Mouse (Mus musculus): ENCODE results near the gene R3hdm2. TPM values are rescaled to one million over a fixed set of nuclear protein-coding genes. Genes with fewer than 3 reads are reported as not detected.

The R3hdm2 gene
- total RNA-seq, 2 experiments from 2014 or later, result 365 to 382 TPM

DNA sequence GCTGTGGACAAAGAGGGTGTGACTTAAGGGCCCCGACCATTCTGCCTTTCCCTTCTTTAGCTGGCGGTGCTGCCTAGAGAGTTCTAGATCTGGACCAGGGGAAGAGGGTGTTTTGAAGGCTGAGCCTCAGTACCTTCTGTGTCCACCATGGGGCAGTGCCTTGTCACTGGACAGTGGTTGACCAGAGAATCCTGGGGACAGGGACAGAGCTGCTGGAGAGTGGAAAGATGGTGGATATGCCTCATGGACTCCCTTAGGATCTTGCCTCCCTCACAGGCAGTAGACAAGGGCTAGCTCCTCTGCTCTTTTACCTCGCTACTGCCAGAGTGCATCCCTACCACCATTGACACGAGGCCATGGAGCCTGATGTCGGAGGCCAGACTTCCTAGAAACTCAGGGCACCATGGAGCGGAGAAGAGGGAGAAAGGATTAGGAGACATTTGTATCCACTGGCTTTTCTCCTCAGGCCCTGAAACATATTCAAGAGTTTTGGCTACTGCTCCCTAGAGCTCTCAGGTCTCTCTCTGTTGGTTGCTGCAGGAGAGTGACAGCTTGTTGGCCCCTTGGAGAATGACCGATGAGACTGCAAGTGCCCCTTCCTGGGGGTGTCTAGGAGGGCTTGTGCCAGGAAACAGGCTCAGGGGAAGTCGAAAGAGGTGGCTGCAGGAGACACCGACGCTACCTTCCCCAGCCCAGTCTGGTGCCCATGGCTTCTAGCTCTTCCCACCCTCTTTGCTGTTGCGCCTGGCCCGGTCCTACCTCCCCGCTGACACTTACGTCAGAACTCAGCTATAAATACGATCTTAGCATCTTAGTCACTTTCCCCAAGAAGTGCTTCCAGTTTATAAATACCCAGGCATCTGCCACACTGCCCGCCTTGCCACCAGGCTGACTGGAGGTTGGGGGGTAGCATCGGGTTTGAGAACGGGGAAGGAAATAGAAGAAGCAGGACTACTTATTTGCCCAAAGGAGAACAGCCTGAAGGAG lies 25.9 kb upstream of the R3hdm2 start, which contains the start of gene Inhbe:
Inhbe (minus strand) TSS at position 503 of the 987 bp plus-strand sequence.
- Histone ChIP-seq H3K27ac (peak within 1 kb of the TSS; percentile 91), H3K4me3 (0 out of 2 replicates have a peak within 1 kb of the TSS, but pooled peaks have one; percentile 17)
- peak; percentile 61 to 69 for DNase-seq (ENCODE audit: extremely low spot score in 1 of 2, low spot score in 2 of 2)
- intact Hi-C loops (cut with DNase I), result loop anchor here (1.0 to 5.0 kb wide), 3 partner anchors 26 to 128 kb away; partner anchors contain the start of gene R3hdm2
- TF ChIP-seq CTCF (IDR thresholded peaks at IDR 0.05), result peak; percentile 53

DNA sequence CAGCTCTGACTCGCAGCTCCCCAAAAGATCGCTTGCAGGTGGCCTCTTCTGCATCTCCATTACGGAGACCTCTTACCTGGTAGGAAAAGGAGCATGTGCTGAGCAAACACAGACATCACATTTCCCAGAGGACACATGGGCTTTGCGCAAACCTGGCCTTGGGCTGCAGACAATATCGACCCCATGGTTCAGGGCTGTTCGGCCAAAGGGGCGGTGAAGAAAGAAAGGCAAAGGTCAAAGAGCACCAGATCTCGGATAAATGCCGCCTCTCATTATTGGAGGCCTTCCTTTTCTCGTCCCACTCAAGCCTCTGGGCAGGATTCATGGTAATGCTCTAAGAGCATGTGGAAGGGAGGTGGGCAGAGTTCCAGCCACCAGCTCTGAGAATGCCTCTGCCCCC lies 24.8 kb upstream of the R3hdm2 start:
- H3K4me3 ChIP-seq, result no peak overlapping the region
- intact Hi-C loops (cut with DNase I), result no loop called here
- peak overlapping the region; percentile 91 for H3K27ac ChIP-seq
- no peak for TF ChIP-seq CTCF (IDR thresholded peaks at IDR 0.05)
- no peak for DNase-seq (ENCODE audit: extremely low spot score in 1 of 2, low spot score in 2 of 2)

GRCm38 (mm10) chr10:127360714-127361113 lies 19.4 kb upstream of the R3hdm2 start:
- Histone ChIP-seq H3K27ac (no peak overlapping the region), H3K4me3 (no peak overlapping the region)
- no peak for TF ChIP-seq CTCF (IDR thresholded peaks at IDR 0.05)
- intact Hi-C loops (cut with DNase I), result no loop called here
- DNase-seq (ENCODE audit: extremely low spot score in 1 of 2, low spot score in 2 of 2), result no peak

DNA sequence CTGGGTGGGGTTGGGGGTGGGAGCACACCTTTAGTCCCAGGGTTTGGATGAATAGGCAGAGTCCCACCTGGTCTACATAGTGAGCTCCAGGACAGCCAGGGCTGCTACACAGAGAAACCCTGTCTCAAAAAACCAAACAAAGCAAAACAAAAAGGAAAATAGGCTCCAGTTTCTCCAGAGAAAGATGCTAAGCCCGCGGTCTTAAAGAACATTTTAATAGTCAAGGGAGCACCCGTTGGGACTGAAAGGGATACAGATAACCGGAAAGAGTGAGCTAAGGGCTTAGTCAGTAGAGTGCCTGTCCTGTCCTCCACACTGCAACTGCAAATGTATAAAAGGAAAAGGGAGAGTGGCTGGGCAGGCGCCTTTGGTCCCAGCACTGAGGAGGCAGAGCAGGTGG lies 13.0 kb upstream of the R3hdm2 start:
- no peak overlapping the region for H3K4me3 ChIP-seq
- no peak for TF ChIP-seq CTCF (IDR thresholded peaks at IDR 0.05)
- no peak for DNase-seq (ENCODE audit: extremely low spot score in 1 of 2, low spot score in 2 of 2)
- no peak overlapping the region for H3K27ac ChIP-seq
- intact Hi-C loops (cut with DNase I), result no loop called here

GRCm38 (mm10) chr10:127368273-127368672 lies 11.9 kb upstream of the R3hdm2 start:
- DNase-seq (ENCODE audit: extremely low spot score in 1 of 2, low spot score in 2 of 2), result no peak
- no peak for TF ChIP-seq CTCF (IDR thresholded peaks at IDR 0.05)
- no peak overlapping the region for H3K4me3 ChIP-seq
- intact Hi-C loops (cut with DNase I), result no loop called here
- H3K27ac ChIP-seq, result no peak overlapping the region

DNA sequence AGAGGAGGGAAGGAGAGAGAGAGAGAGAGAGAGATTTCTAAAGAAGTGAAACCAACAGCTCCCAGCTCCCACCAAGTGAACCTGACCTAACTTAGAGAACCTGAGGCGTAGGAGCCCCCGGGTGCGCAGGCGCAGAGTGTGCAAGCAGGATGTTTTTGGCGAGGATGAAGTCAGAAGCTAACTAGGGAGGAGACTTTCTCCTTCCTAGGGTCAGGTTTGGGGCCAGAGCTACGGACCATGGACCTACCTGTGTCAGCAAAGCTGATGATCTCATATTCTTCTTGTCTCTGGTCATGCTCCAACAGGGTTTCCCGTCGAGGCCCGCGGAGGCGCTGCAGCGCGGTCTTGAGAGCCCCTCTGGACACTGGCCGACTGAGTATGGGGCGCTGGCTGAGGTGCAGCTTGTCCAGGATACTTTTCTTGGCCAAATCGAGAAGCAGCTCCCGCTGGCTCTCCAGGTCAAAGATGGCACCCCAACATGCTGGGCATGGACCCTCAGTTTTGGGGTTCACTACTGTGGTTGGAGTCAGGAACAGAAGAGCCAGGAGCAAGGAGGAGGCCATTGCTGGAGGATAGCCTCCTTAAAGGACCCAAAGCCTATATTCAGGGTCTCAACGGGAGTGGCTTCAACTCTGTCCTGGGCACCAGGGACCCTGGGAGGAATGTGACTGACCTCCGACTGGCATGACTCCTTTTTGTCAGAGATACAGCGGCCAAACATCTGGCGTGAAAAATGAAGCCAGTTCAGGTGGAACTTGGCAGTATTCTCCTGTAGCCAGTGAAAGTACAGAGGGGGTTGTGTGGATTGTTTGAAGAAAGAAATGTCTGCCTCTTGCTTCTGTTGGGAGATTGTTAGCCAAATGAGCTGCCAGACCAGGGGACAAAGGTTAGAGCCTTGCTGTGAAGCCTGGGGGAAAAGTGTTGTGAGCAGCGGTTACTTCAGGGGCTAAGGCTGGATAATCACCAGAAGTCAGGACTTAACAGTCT lies 10.0 kb upstream of the R3hdm2 start, which contains the start of gene Inhbc:
Inhbc (minus strand) TSS at position 598 of the 987 bp plus-strand sequence.
- Histone ChIP-seq H3K27ac (no peak within 1 kb of the TSS), H3K4me3 (no peak within 1 kb of the TSS)
- no peak for DNase-seq (ENCODE audit: extremely low spot score in 1 of 2, low spot score in 2 of 2)
- no peak for TF ChIP-seq CTCF (IDR thresholded peaks at IDR 0.05)
- intact Hi-C loops (cut with DNase I), result no loop called here

DNA sequence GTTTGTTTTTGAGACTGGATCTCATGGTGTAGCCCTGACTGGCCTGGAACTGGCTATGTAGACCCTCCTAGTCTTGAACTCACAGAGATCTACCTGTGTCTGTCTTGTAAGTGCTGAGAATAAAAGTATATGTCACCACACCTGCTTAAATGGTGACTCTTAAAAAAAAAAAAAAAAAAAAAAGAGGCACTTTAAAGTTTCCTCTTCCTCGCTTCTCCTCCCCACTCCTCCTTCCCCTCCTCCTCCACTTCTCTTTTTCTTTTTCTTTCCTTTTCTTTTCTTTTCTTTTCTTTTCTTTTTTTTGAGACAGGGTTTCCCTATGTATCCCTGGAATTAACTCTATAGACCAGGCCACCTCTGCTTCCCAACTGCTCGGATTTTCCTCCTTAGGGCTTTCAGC lies 9.1 kb upstream of the R3hdm2 start:
- DNase-seq (ENCODE audit: extremely low spot score in 1 of 2, low spot score in 2 of 2), result no peak
- Histone ChIP-seq H3K4me3 (no peak overlapping the region), H3K27ac (no peak overlapping the region)
- intact Hi-C loops (cut with DNase I), result no loop called here
- no peak for TF ChIP-seq CTCF (IDR thresholded peaks at IDR 0.05)

- H3K27ac ChIP-seq, result no peak overlapping the region
- TF ChIP-seq CTCF (IDR thresholded peaks at IDR 0.05), result no peak
- no peak overlapping the region for H3K4me3 ChIP-seq
- no peak for DNase-seq (ENCODE audit: extremely low spot score in 1 of 2, low spot score in 2 of 2)
- intact Hi-C loops (cut with DNase I), result no loop called here
Observed at GRCm38 (mm10) chr10:127377700-127378099, 2.4 kb upstream of the R3hdm2 start.

DNA sequence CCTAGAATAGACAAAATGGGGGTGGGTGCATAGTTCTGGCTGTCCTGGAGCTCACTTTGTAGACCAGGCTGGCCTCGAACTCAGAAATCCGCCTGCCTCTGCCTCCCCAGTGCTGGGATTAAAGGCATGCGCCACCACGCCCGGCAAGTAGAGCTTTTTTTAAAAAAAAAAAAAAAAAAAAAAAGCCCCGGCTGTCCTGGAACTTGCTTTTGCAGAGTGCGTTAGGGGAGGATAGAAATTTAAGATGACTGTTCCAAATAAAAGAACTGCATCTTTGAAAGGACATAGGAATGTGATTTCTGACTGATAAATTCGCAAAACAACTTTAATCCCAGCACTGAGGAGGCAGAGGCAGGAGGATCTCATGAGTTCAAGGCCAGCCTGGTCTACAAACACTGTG lies 473 bp upstream of the R3hdm2 start:
- intact Hi-C loops (cut with DNase I), result loop anchor here (1.0 to 2.0 kb wide), 3 partner anchors 25 to 41 kb away; partner anchors contain the start of gene Inhbe
- peak overlapping the region; percentile 60 for H3K4me3 ChIP-seq
- TF ChIP-seq CTCF (IDR thresholded peaks at IDR 0.05), result no peak
- DNase-seq (ENCODE audit: extremely low spot score in 1 of 2, low spot score in 2 of 2), result no peak
- peak overlapping the region; percentile 94 for H3K27ac ChIP-seq

- intact Hi-C loops (cut with DNase I), result loop anchor here (1.0 to 2.0 kb wide), 3 partner anchors 27 to 40 kb away; partner anchors contain the start of gene Inhbe
- peak overlapping the region; percentile 94 for H3K27ac ChIP-seq
- peak overlapping the region; percentile 80 for H3K4me3 ChIP-seq
- no peak; the same call in 1 of the 2 replicates for TF ChIP-seq CTCF (IDR thresholded peaks at IDR 0.05)
- peak; percentile 47 to 51 for DNase-seq (ENCODE audit: extremely low spot score in 1 of 2, low spot score in 2 of 2)
Observed at GRCm38 (mm10) chr10:127380767-127381742, 928 bp downstream of the R3hdm2 start.
